Comparison of ENCODE assay signal across 8 mouse cellular contexts in genomic region chr7:16053105-16053504, GRCm38 (mm10). TPM values are rescaled to one million over a fixed set of nuclear protein-coding genes. Genes with fewer than 3 reads are reported as not detected.
A peak's percentile ranks its signal among the peaks of the same experiment; 100 is the strongest.
DNase-seq lines count a peak whose midpoint lies in the region; ATAC-seq and TF ChIP-seq lines count a peak whose summit lies in the region.

No protein-coding gene starts in this region.

- H3K27me3 ChIP-seq in embryonic facial prominence, embryonic 13.5 days: no peaks in the 10 kb centered on the region
- no peaks in the 10 kb centered on the region for H3K27me3 ChIP-seq in limb, embryonic 12.5 days
- H3K27me3 ChIP-seq in neural tube, embryonic 13.5 days: 0 out of 2 replicates have a peak, but pooled peaks cover 5% of the 10 kb centered on the region

- no peak for TF ChIP-seq CTCF in left cerebral cortex, adult 2 months (IDR thresholded peaks at IDR 0.05)

- H3K4me2 ChIP-seq in embryonic facial prominence, embryonic 13.5 days: peak overlapping the region; percentile 76
- H3K4me2 ChIP-seq in limb, embryonic 12.5 days: peak overlapping the region; percentile 72
- H3K4me2 ChIP-seq in neural tube, embryonic 13.5 days: peak overlapping the region; percentile 68

- H3K4me3 ChIP-seq in left cerebral cortex, adult 2 months: peak overlapping the region; percentile 51
- H3K4me3 ChIP-seq in embryonic facial prominence, embryonic 13.5 days: peak overlapping the region; percentile 59
- peak overlapping the region; percentile 50 for H3K4me3 ChIP-seq in limb, embryonic 12.5 days (replicated peaks)
- H3K4me3 ChIP-seq in neural tube, embryonic 13.5 days: peak overlapping the region; percentile 43

- WGBS in embryonic facial prominence, embryonic 13.5 days: 15% methylated on average over 6 of the region's 6 CpGs
- 14% methylated on average over 6 of the region's 6 CpGs for WGBS in limb, embryonic 12.5 days
- 14% methylated on average over 6 of the region's 6 CpGs for WGBS in neural tube, embryonic 13.5 days

- intact Hi-C loops in left cerebral cortex, adult 2 months (cut with DNase I): no loop called here

- H3K9me3 ChIP-seq in embryonic facial prominence, embryonic 13.5 days: 0 out of 2 replicates have a peak, but pooled peaks cover 2% of the 10 kb centered on the region
- no peaks in the 10 kb centered on the region for H3K9me3 ChIP-seq in limb, embryonic 12.5 days
- H3K9me3 ChIP-seq in neural tube, embryonic 13.5 days: no peaks in the 10 kb centered on the region

- peak overlapping the region; percentile 72; the same call in 1 of the 2 replicates for H3K9ac ChIP-seq in embryonic facial prominence, embryonic 13.5 days
- no peak overlapping the region for H3K9ac ChIP-seq in limb, embryonic 12.5 days (replicated peaks)
- H3K9ac ChIP-seq in neural tube, embryonic 13.5 days: peak overlapping the region; percentile 22; the same call in 1 of the 2 replicates

- H3K36me3 ChIP-seq in embryonic facial prominence, embryonic 13.5 days: no peaks in the 10 kb centered on the region
- no peaks in the 10 kb centered on the region for H3K36me3 ChIP-seq in limb, embryonic 12.5 days
- H3K36me3 ChIP-seq in neural tube, embryonic 13.5 days: no peaks in the 10 kb centered on the region

- H3K27ac ChIP-seq in left cerebral cortex, adult 2 months: no peak overlapping the region
- peak overlapping the region; percentile 92; the same call in 1 of the 2 replicates for H3K27ac ChIP-seq in embryonic facial prominence, embryonic 13.5 days
- H3K27ac ChIP-seq in limb, embryonic 12.5 days: no peak overlapping the region
- H3K27ac ChIP-seq in neural tube, embryonic 13.5 days (replicated peaks): 0 out of 2 replicates have a peak overlapping the region, but pooled peaks have one; percentile 34

- no peak for ATAC-seq in embryonic facial prominence, embryonic 13.5 days (ENCODE audit: insufficient number of reproducible peaks, insufficient read depth, low FRiP score, low TSS enrichment, low read depth)
- no peak for ATAC-seq in limb, embryonic 12.5 days (ENCODE audit: insufficient number of reproducible peaks, insufficient read depth, low FRiP score, low TSS enrichment, low read depth)
- no peak for ATAC-seq in neural tube, embryonic 13.5 days (ENCODE audit: low read depth)

- no peak for DNase-seq in left cerebral cortex, adult 2 months (ENCODE audit: extremely low spot score in 1 of 2, low spot score in 2 of 2)
- no peak for DNase-seq in left cerebral cortex, adult 18-20 months (ENCODE audit: low spot score in 2 of 2)
- DNase-seq in gastrocnemius, postnatal 4 days (ENCODE audit: low spot score in 2 of 2): no peak
- no peak for DNase-seq in frontal cortex, postnatal 25 days (ENCODE audit: low spot score in 2 of 2)
- no peak for DNase-seq in urinary bladder, adult 18-20 months (ENCODE audit: low spot score in 2 of 2)

- peaks cover 27% of the 10 kb centered on the region for H3K4me1 ChIP-seq in embryonic facial prominence, embryonic 13.5 days
- H3K4me1 ChIP-seq in limb, embryonic 12.5 days (replicated peaks): peaks cover 20% of the 10 kb centered on the region
- peaks cover 34% of the 10 kb centered on the region for H3K4me1 ChIP-seq in neural tube, embryonic 13.5 days (replicated peaks)

RNA-seq across cellular contexts. Expression of gene Bicra, which starts 5.4 kb away (rescaled TPM):
- total RNA-seq in left cerebral cortex, adult 2 months (2021): 10 to 100 TPM; 14.5 to 15.4 TPM
- total RNA-seq in left cerebral cortex, adult 18-20 months (2021): 10 to 100 TPM; 11.8 to 13.9 TPM
- polyA plus RNA-seq in embryonic facial prominence, embryonic 13.5 days (2015; fragmentation: Nextera tagmentation; extraction: Ambion mirVana): 9.5 and 10.4 TPM in 2 replicates
- polyA plus RNA-seq in limb, embryonic 12.5 days (2016; fragmentation: Nextera tagmentation; extraction: Ambion mirVana): 9.0 and 9.4 TPM in 2 replicates
- polyA plus RNA-seq in neural tube, embryonic 13.5 days (2015; fragmentation: Nextera tagmentation; extraction: Ambion mirVana): 8.4 and 9.2 TPM in 2 replicates
- 10 to 100 TPM; 12.1 to 12.6 TPM for total RNA-seq in gastrocnemius, postnatal 4 days (2021)

RNA-seq across cellular contexts. Expression of gene Zfp541, which starts 8.5 kb away (rescaled TPM):
- total RNA-seq in left cerebral cortex, adult 2 months (2021): under 1 TPM; 0.77 to 0.97 TPM
- total RNA-seq in left cerebral cortex, adult 18-20 months (2021): under 1 TPM; 0.66 to 0.70 TPM
- polyA plus RNA-seq in embryonic facial prominence, embryonic 13.5 days (2015; fragmentation: Nextera tagmentation; extraction: Ambion mirVana): 0.07 and 0.11 TPM in 2 replicates
- 0.08 TPM in 1 of 2 replicates, not detected in the other for polyA plus RNA-seq in limb, embryonic 12.5 days (2016; fragmentation: Nextera tagmentation; extraction: Ambion mirVana)
- polyA plus RNA-seq in neural tube, embryonic 13.5 days (2015; fragmentation: Nextera tagmentation; extraction: Ambion mirVana): 0.04 and 0.10 TPM in 2 replicates
- under 1 TPM in 1 of 2 experiments, not detected in 1; 0.05 TPM for total RNA-seq in gastrocnemius, postnatal 4 days (2021)

RNA-seq across cellular contexts. Expression of gene Napa, which starts 45.2 kb away (rescaled TPM):
- 100 to 1,000 TPM; 269 to 280 TPM for total RNA-seq in left cerebral cortex, adult 2 months (2021)
- total RNA-seq in left cerebral cortex, adult 18-20 months (2021): 100 to 1,000 TPM; 277 to 292 TPM
- 195 and 216 TPM in 2 replicates for polyA plus RNA-seq in embryonic facial prominence, embryonic 13.5 days (2015; fragmentation: Nextera tagmentation; extraction: Ambion mirVana)
- 181 and 202 TPM in 2 replicates for polyA plus RNA-seq in limb, embryonic 12.5 days (2016; fragmentation: Nextera tagmentation; extraction: Ambion mirVana)
- 235 and 247 TPM in 2 replicates for polyA plus RNA-seq in neural tube, embryonic 13.5 days (2015; fragmentation: Nextera tagmentation; extraction: Ambion mirVana)
- 100 to 1,000 TPM; 141 to 153 TPM for total RNA-seq in gastrocnemius, postnatal 4 days (2021)

Comparison
In these comparisons a context has a peak if more than half of its experiments do, and no peak if none do; other contexts are left out.
1. H3K27ac ChIP-seq: peak in embryonic facial prominence, embryonic 13.5 days (single experiment) and neural tube, embryonic 13.5 days (single experiment); none in left cerebral cortex, adult 2 months (single experiment) and limb, embryonic 12.5 days (single experiment).
2. Peak in every context shown above with its lines, with median percentiles within 50 percentile points of each other: H3K4me3 ChIP-seq and H3K4me2 ChIP-seq.